Mouse (Mus musculus): ENCODE measurements around the gene Cfap46. TPM values are rescaled to one million over a fixed set of nuclear protein-coding genes. Genes with fewer than 3 reads are reported as not detected.

Cfap46 gene
- polyA plus RNA-seq, 1 experiment: 1.0 TPM

DNA sequence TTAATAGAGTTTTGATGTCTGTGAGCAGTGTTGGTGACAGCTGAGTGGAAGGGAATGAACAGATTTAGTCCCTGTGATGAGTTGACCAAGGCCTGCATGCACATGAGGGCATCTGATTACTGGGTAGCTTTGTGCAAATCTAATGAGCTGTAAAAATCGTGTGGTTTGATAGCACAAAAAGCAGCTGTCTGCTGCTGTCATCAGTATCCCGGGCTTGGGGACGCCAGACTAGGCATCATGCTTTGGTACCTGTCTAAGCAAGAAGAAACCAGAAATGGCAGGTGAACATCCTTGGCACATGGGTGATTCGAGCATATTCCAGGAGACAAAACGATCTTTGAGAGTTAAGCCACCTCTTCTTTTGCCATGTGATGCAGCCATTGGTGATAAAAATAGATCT is 127.3 kb downstream of the Cfap46 start:
- TF ChIP-seq POLR2A (IDR thresholded peaks at IDR 0.05; ENCODE audit: insufficient read depth, low read length) (no peak), EP300 (IDR thresholded peaks at IDR 0.05; ENCODE audit: insufficient read depth, low read depth, low read length) (no peak), CTCF (IDR thresholded peaks at IDR 0.05; ENCODE audit: low read depth, low read length) (no peak)
- Histone ChIP-seq H3K27ac (ENCODE audit: insufficient read depth, low read length) (no peak overlapping the region), H3K4me1 (ENCODE audit: control insufficient read depth, insufficient read depth, low read length) (no peaks in the 10 kb centered on the region), H3K4me3 (ENCODE audit: low read depth, low read length) (no peak overlapping the region), H3K9ac (ENCODE audit: low read depth, poor library complexity, severe bottlenecking) (no peak overlapping the region), H3K36me3 (ENCODE audit: control insufficient read depth, insufficient read depth, low read length, poor library complexity, severe bottlenecking) (no peaks in the 10 kb centered on the region), H3K27me3 (ENCODE audit: control insufficient read depth, insufficient read depth, low read length, poor library complexity, severe bottlenecking) (no peaks in the 10 kb centered on the region), H3K9me3 (replicated peaks; ENCODE audit: control insufficient read depth, insufficient read depth, low read length, poor library complexity, severe bottlenecking) (no peaks in the 10 kb centered on the region)

DNA sequence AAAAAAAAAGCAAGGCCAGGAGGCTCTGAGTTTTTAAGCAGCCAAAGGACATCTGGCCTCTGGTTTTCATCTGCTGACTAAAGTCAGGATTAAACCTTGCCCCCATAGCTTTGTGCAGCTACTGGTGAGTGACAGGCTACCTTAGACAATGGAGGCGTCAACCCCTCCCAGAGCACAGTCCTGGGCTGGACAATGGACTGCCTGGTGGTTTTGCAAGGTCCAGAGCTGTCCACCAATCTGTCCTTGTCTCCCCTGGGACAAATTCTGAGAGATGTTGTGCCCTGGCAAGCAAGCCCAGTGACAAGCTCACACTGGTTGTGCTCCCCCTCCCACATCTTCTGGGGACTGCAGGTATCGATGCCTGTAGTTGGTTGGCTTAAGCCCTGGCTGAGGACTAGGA is 132.1 kb downstream of the Cfap46 start:
- Histone ChIP-seq H3K4me1 (ENCODE audit: control insufficient read depth, insufficient read depth, low read length) (no peaks in the 10 kb centered on the region), H3K9me3 (replicated peaks; ENCODE audit: control insufficient read depth, insufficient read depth, low read length, poor library complexity, severe bottlenecking) (no peaks in the 10 kb centered on the region), H3K27me3 (ENCODE audit: control insufficient read depth, insufficient read depth, low read length, poor library complexity, severe bottlenecking) (no peaks in the 10 kb centered on the region), H3K4me3 (ENCODE audit: low read depth, low read length) (no peak overlapping the region), H3K9ac (ENCODE audit: low read depth, poor library complexity, severe bottlenecking) (no peak overlapping the region), H3K36me3 (ENCODE audit: control insufficient read depth, insufficient read depth, low read length, poor library complexity, severe bottlenecking) (no peaks in the 10 kb centered on the region), H3K27ac (ENCODE audit: insufficient read depth, low read length) (no peak overlapping the region)
- TF ChIP-seq POLR2A (IDR thresholded peaks at IDR 0.05; ENCODE audit: insufficient read depth, low read length) (no peak), EP300 (IDR thresholded peaks at IDR 0.05; ENCODE audit: insufficient read depth, low read depth, low read length) (no peak), CTCF (IDR thresholded peaks at IDR 0.05; ENCODE audit: low read depth, low read length) (no peak)

Other genes with a start within 250 kb of the Cfap46 start
- gene Nkx6-2, start 101.0 kb downstream of the Cfap46 start, polyA plus RNA-seq (2011; ENCODE audit: insufficient read depth, insufficient read length, low read depth, missing spikeins): 1.2 and 1.4 TPM in 2 replicates
- not detected in 2 replicates for gene Adgra1, start 150.4 kb upstream of the Cfap46 start, polyA plus RNA-seq (2011; ENCODE audit: insufficient read depth, insufficient read length, low read depth, missing spikeins)
- 5.4 and 5.6 TPM in 2 replicates for gene Kndc1, start 210.9 kb upstream of the Cfap46 start, polyA plus RNA-seq (2011; ENCODE audit: insufficient read depth, insufficient read length, low read depth, missing spikeins)